Mouse (Mus musculus) neural tube, embryonic 12.5 days (tissue): ENCODE measurements at regions not wholly inside any gene's neighbourhood (a gene's known extent, or its start where the extent isn't known, plus 50 kb on each side); places are given as distances from the start of the nearest gene placed in this dataset.

Experiments
- ATAC-seq: fragments of 200-750 bp; cut with Nextera tagmentation; 2 replicates; pipeline ENCODE4 v1.8.0; 2017; ENCODE audit warnings: low read depth, mild to moderate bottlenecking, moderate TSS enrichment, moderate library complexity; ENCODE audit not compliant: low FRiP score
- H3K27ac ChIP-seq: fragments of 300-500 bp; sonication (generic); 2 replicates; pipeline ENCODE4 v1.5.1; 2016
- H3K27me3 ChIP-seq: fragments of 300-500 bp; sonication (generic); replicated peaks from 2 replicates; pipeline ENCODE4 v1.6.1; 2016; ENCODE audit warnings: mild to moderate bottlenecking
- H3K36me3 ChIP-seq: fragments of 300-500 bp; sonication (generic); 2 replicates; pipeline ENCODE4 v1.6.1; 2016; ENCODE audit warnings: mild to moderate bottlenecking
- H3K4me1 ChIP-seq: fragments of 300-500 bp; sonication (generic); 2 replicates; pipeline ENCODE4 v1.6.1; 2016
- H3K4me2 ChIP-seq: fragments of 300-500 bp; sonication (generic); replicated peaks from 2 replicates; pipeline ENCODE4 v1.6.1; 2016; ENCODE audit warnings: mild to moderate bottlenecking
- H3K4me3 ChIP-seq: fragments of 300-500 bp; sonication (generic); 2 replicates; pipeline ENCODE4 v1.5.1; 2016
- H3K9ac ChIP-seq: fragments of 300-500 bp; sonication (generic); 2 replicates; pipeline ENCODE4 v1.6.1; 2016; ENCODE audit warnings: mild to moderate bottlenecking
- H3K9me3 ChIP-seq: fragments of 300-500 bp; sonication (generic); 2 replicates; pipeline ENCODE4 v1.6.1; 2016; ENCODE audit warnings: mild to moderate bottlenecking
- WGBS: fragments of 180-500 bp; shearing (Covaris S2); methylation state at CpG from one replicate; pipeline ENCODE4 v1.1.7; 2016; 5-methylcytosine and 5-hydroxymethylcytosine counted together

DNA sequence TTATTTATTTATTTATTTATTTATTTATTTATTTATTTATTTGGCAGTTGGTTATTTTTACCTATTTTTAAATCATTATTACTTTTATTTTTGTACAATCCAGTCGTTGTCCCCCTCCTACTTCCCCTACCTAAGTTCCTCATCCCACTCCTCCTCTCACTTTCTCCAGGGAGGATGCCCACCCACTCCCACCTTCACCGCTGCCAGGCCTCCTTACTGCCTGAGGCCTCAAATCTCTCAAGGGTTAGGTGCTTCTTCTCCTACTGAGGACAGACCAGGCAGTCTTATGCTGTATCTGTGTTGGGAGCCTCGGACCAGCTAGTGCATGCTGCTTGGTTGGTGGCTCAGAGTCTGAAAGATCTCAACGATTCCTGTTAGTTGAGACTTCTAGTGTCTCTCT, 1517.6 kb downstream of the Pcdh9 start:
- Histone ChIP-seq H3K36me3 (no peaks in the 10 kb centered on the region), H3K27me3 (no peaks in the 10 kb centered on the region), H3K4me2 (no peak overlapping the region), H3K4me3 (no peak overlapping the region), H3K9ac (no peak overlapping the region), H3K9me3 (no peaks in the 10 kb centered on the region), H3K4me1 (no peaks in the 10 kb centered on the region), H3K27ac (no peak overlapping the region)
- ATAC-seq, result no peak
- 88% methylated on average over 4 of the region's 4 CpGs for WGBS

DNA sequence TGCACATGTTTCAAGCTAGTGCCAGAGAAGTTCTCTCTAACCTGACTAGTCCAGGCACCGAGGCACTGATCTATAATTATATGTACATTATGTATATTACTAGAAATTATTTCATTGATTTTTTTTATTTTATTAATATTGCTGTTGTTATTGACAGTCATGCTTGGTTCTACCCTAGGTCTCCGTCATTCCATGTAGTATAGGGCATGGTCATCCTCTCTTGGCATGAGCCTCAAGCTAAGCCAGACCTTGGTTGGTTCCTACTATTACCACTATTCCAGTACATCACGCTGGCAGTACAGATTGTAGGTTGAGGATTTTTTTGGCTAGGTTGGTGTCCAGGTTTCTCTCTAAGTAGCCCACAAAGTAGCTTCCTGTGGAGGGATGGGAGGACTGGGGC, 1518.0 kb downstream of the Pcdh9 start:
- 0 out of 2 replicates have a peak, but pooled peaks have one; percentile 17 for ATAC-seq
- Histone ChIP-seq H3K4me3 (no peak overlapping the region), H3K27me3 (no peaks in the 10 kb centered on the region), H3K27ac (no peak overlapping the region), H3K4me2 (no peak overlapping the region), H3K9me3 (no peaks in the 10 kb centered on the region), H3K9ac (no peak overlapping the region), H3K36me3 (no peaks in the 10 kb centered on the region), H3K4me1 (no peaks in the 10 kb centered on the region)
- WGBS, result 93% methylated on average over 3 of the region's 3 CpGs
